Mouse (Mus musculus): ENCODE measurements around the gene Lpgat1. TPM values are rescaled to one million over a fixed set of nuclear protein-coding genes. Genes with fewer than 3 reads are reported as not detected.
A peak's percentile ranks its signal among the peaks of the same experiment; 100 is the strongest.

Gene Lpgat1
- polyA plus RNA-seq, 1 experiment from 2014 or later: 37.2 TPM

DNA sequence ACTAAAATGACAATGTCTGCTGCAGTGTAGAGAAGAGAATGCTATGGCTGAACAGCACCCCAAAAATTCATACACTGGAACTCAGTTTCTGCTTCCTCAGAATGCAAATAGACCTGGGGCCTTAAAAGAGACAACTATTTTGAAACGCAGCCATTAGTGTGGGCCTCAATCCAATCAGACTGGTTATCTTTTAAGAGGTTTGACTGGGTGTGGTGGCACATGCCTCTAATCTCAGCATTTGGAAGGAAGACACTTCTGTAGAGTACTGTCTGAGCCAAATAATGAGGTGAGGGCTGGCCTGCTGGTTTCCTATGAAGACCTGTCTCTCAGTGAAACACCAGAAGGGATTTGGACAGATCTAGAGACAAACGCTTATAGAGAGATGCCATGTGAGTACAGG lies 2.5 kb upstream of the Lpgat1 start:
- Histone ChIP-seq H3K4me3 (replicated peaks) (no peak overlapping the region), H3K36me3 (no peaks in the 10 kb centered on the region), H3K27ac (no peak overlapping the region), H3K9ac (no peak overlapping the region), H3K27me3 (replicated peaks) (no peaks in the 10 kb centered on the region), H3K9me3 (no peaks in the 10 kb centered on the region), H3K4me1 (replicated peaks) (peaks cover 7% of the 10 kb centered on the region; the same call in 1 of the 2 replicates), H3K4me2 (replicated peaks) (no peak overlapping the region)
- ATAC-seq: no peak
- 81% methylated on average over 2 of the region's 2 CpGs for WGBS

DNA sequence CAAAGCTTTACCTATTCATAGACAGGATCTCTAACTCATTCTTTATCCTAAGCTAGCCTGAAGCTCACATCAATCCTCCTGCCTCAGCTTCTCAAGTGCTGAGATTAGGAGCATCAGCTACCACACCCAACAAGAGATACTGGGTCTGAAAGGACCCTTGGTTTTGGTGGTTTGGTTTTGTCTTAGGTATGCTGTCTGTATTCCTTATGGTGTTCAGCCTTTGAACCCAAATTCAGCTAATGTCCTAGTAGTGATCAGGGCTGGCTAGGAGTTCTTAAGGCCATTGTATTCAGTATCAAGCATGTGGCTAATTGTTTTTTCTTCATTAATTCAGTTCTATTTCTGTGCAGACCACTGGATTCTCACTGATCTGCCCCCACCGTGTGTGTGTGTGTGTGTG lies 493 bp upstream of the Lpgat1 start:
- H3K9me3 ChIP-seq: no peaks in the 10 kb centered on the region
- no peak for ATAC-seq
- WGBS: 5% methylated on average over 1 of the region's 1 CpGs

DNA sequence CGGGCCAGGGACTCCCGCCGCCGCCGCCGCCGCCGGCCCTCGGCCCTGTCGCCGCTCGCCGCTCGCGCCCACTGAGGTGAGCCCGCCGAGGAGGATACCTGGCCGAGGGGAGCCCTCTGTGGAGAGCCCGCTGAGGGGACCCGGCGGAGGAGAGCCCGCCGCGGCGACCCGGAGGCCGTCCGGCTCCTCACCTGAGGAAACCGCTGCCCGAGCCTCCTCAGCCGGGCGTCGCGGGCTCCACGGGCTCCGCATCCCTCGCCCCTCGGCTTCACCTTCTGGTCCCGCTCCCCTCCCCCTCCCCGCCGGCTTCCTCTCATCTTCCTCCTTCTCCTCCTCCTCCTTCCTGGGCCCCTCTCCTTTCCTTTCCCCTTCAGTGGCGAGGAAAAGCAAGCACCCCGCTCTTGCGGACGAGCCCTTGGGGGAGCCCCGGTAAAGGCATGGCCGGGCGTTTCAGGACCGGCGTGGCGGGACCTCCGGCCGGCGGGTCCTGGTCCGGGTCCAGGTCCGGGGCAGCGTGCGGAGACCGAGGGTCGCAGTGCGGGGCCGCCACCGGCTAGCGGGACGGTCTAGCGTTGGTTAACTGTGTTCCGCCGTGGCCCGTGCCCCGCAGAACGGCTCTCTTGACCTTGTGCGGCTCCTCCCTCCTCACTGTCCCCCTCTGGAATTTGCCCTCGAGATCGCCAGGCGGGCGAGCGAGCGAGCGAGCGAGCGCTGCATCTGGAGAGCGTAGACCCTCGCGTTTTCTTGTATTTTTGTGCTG lies 1.1 kb downstream of the Lpgat1 start:
- under 1% methylated on average over 56 of the region's 84 CpGs for WGBS
- no peaks in the 10 kb centered on the region for H3K36me3 ChIP-seq
- no peaks in the 10 kb centered on the region for H3K9me3 ChIP-seq
- peak overlapping the region; percentile 94 for H3K27ac ChIP-seq
- peak overlapping the region; percentile 89 for H3K4me2 ChIP-seq (replicated peaks)
- ATAC-seq: peak; percentile 55
- peak overlapping the region; percentile 94 for H3K4me3 ChIP-seq (replicated peaks)
- peak overlapping the region; percentile 79 for H3K9ac ChIP-seq
- H3K4me1 ChIP-seq (replicated peaks): peaks cover 7% of the 10 kb centered on the region; the same call in 1 of the 2 replicates
- no peaks in the 10 kb centered on the region for H3K27me3 ChIP-seq (replicated peaks)

More for the DNA sequence above, 493 bp upstream of the Lpgat1 start:
- H3K4me1 ChIP-seq (replicated peaks): peaks cover 7% of the 10 kb centered on the region; the same call in 1 of the 2 replicates
- H3K36me3 ChIP-seq: no peaks in the 10 kb centered on the region
- H3K27ac ChIP-seq: 0 out of 2 replicates have a peak overlapping the region, but pooled peaks have one; percentile 94
- peak overlapping the region; percentile 94 for H3K4me3 ChIP-seq (replicated peaks)
- H3K9ac ChIP-seq: peak overlapping the region; percentile 79
- H3K4me2 ChIP-seq (replicated peaks): peak overlapping the region; percentile 89
- no peaks in the 10 kb centered on the region for H3K27me3 ChIP-seq (replicated peaks)

DNA sequence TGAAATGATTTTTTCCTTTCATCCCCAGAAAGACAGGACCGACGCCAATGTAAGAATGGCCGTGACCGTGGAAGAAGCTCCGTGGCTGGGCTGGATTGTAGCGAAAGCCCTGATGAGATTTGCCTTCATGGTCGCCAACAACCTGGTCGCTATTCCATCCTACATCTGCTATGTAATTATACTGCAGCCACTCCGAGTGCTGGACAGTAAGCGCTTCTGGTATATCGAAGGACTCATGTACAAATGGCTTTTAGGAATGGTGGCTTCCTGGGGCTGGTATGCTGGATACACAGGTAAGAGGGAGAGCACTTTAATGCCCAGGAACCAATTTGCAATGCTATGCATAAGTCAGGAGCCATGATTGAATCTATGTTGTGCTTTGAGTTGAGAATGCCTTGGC lies 1.7 kb downstream of the Lpgat1 start:
- no peaks in the 10 kb centered on the region for H3K9me3 ChIP-seq
- 11% methylated on average over 11 of the region's 11 CpGs for WGBS
- 0 out of 2 replicates have a peak, but pooled peaks cover 2% of the 10 kb centered on the region for H3K36me3 ChIP-seq
- peak overlapping the region; percentile 79 for H3K9ac ChIP-seq
- ATAC-seq: no peak
- peaks cover 7% of the 10 kb centered on the region; the same call in 1 of the 2 replicates for H3K4me1 ChIP-seq (replicated peaks)
- H3K4me2 ChIP-seq (replicated peaks): peak overlapping the region; percentile 89
- H3K4me3 ChIP-seq (replicated peaks): peak overlapping the region; percentile 94
- H3K27me3 ChIP-seq (replicated peaks): no peaks in the 10 kb centered on the region
- H3K27ac ChIP-seq: 0 out of 2 replicates have a peak overlapping the region, but pooled peaks have one; percentile 94

DNA sequence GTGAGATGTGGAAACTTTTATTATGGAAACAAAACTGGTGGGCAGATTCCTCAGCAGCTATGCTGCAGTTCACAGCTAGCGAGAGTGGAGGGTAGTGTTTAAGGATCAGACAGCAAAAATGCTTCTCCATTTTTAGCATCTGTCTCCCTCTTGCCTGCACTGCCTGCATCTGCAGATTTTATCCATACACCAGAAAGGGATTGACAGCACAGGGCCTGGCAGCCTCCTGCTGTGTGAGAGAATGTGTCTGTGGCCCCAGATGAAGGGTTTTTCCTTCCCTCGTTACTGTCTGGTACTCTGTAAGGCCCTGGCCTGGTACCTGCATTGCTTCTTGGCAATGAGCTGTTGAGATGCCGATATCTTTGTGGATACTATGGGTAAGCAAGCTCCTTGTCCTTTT lies 2.8 kb downstream of the Lpgat1 start:
- Histone ChIP-seq H3K27me3 (replicated peaks) (no peaks in the 10 kb centered on the region), H3K9me3 (no peaks in the 10 kb centered on the region), H3K36me3 (peaks cover 6% of the 10 kb centered on the region; the same call in 1 of the 2 replicates), H3K4me2 (replicated peaks) (no peak overlapping the region), H3K4me1 (replicated peaks) (peaks cover 7% of the 10 kb centered on the region; the same call in 1 of the 2 replicates), H3K4me3 (replicated peaks) (no peak overlapping the region), H3K27ac (no peak overlapping the region), H3K9ac (no peak overlapping the region; the same call in 1 of the 2 replicates)
- no peak for ATAC-seq
- WGBS: 78% methylated on average over 3 of the region's 3 CpGs

DNA sequence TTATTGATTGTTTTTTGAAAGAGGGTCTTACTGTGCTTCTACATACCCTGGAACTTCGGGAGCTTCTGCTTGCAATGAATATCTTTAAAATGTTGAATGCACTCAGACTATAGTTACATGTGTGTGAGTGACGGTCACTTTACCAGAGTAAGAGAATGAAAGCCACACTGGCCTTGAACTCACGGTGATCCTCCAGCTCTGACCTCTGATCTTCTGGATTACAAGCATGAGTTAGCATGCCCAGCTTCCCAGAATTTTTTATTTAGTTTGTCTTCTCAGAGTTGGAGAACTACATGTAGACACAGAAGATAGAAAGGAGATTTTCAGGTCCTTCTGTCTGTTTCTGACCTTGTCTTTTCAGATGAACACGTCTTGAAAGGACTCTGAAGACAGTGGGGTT lies 5.1 kb downstream of the Lpgat1 start:
- Histone ChIP-seq H3K4me2 (replicated peaks) (no peak overlapping the region), H3K36me3 (peaks cover 6% of the 10 kb centered on the region; the same call in 1 of the 2 replicates), H3K4me1 (replicated peaks) (peaks cover 4% of the 10 kb centered on the region; the same call in 1 of the 2 replicates), H3K4me3 (replicated peaks) (no peak overlapping the region), H3K27me3 (replicated peaks) (no peaks in the 10 kb centered on the region), H3K9ac (no peak overlapping the region), H3K27ac (no peak overlapping the region), H3K9me3 (no peaks in the 10 kb centered on the region)
- 87% methylated on average over 4 of the region's 4 CpGs for WGBS
- no peak for ATAC-seq

DNA sequence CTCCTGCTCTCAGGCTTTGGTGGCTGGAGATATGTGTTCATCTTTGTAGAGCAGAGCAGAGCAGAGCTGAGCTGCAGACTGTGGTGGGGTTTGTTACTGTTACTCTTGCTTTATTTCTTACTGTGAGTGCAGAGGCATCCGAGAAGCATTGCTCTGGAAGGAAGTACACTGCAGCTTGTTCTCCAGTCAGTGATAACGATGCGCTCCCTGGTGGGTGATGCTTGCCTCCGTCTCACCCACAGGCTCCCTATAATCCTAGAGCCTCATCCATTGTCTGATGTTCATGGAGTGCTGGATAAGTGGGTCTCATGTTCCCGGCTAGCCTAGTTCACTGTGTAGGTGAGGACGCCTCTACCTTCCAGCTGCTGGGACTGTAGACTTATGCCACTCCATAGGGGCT lies 6.0 kb downstream of the Lpgat1 start:
- no peak overlapping the region for H3K4me2 ChIP-seq (replicated peaks)
- H3K9ac ChIP-seq: no peak overlapping the region
- H3K27ac ChIP-seq: no peak overlapping the region
- no peaks in the 10 kb centered on the region for H3K27me3 ChIP-seq (replicated peaks)
- H3K4me1 ChIP-seq (replicated peaks): peaks cover 4% of the 10 kb centered on the region; the same call in 1 of the 2 replicates
- no peak overlapping the region for H3K4me3 ChIP-seq (replicated peaks)
- ATAC-seq: no peak
- no peaks in the 10 kb centered on the region for H3K9me3 ChIP-seq
- H3K36me3 ChIP-seq: peaks cover 6% of the 10 kb centered on the region; the same call in 1 of the 2 replicates
- WGBS: 84% methylated on average over 6 of the region's 6 CpGs

DNA sequence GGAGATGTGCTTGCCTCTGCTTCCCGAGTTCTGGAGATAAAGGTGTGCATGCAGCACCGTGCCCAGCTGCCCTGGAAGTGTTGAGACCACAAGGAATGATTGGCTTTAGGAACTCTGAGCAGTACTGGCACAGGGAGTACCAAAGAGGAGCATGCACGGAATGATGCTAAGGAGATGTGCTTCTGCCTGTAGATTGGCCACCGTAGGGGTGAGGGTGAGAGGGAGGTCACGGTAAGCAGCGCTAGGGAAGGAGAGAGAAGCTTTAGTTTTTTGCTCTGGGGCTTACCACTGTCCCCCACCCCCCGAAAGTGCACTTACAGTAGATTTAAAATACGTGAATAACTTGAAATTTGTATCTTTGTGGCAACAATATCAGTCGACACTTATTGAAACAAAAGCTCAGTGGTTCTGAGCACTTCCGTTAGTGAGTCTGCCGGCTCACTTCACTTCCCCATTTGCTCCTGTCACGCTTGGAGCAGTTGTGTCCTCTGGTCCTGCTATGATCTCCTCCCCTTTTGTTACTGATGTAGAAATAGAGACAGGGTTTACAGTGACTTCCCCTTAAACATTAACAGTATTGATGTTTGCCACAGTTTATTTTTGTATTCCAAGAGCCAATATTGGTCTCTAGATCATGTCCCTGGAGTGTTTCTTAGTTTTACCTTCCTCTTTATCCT lies 6.9 kb downstream of the Lpgat1 start:
- no peak overlapping the region for H3K4me3 ChIP-seq (replicated peaks)
- peaks cover 6% of the 10 kb centered on the region; the same call in 1 of the 2 replicates for H3K36me3 ChIP-seq
- no peak overlapping the region for H3K9ac ChIP-seq
- peaks cover under 1% of the 10 kb centered on the region; the same call in 1 of the 2 replicates for H3K4me1 ChIP-seq (replicated peaks)
- no peaks in the 10 kb centered on the region for H3K27me3 ChIP-seq (replicated peaks)
- 82% methylated on average over 12 of the region's 12 CpGs for WGBS
- no peak overlapping the region for H3K27ac ChIP-seq
- H3K4me2 ChIP-seq (replicated peaks): no peak overlapping the region
- no peak for ATAC-seq
- no peaks in the 10 kb centered on the region for H3K9me3 ChIP-seq

DNA sequence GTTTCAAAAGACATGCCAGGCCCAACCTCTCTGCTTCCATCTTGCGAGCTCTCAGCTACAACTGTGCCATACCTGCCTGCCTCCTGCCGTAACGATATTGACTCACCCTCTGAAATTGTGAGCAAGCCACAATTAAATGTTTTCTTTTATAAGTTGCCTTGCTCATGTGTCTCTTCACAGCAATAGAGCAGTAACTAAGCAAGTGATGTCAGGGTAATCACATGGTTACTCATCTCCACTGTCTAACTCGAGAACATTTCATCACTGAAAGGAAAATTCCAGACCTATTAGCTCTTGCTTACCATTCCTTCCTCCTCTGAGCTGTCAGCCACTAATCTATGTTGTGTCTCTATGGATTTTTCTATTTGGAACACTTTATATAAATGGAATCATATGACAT lies 15.0 kb downstream of the Lpgat1 start:
- H3K27me3 ChIP-seq (replicated peaks): no peaks in the 10 kb centered on the region
- 92% methylated on average over 4 of the region's 4 CpGs for WGBS
- no peak overlapping the region for H3K4me3 ChIP-seq (replicated peaks)
- no peak overlapping the region for H3K4me2 ChIP-seq (replicated peaks)
- no peaks in the 10 kb centered on the region for H3K36me3 ChIP-seq
- no peak overlapping the region for H3K9ac ChIP-seq
- no peaks in the 10 kb centered on the region for H3K4me1 ChIP-seq (replicated peaks)
- H3K27ac ChIP-seq: no peak overlapping the region
- H3K9me3 ChIP-seq: no peaks in the 10 kb centered on the region
- ATAC-seq: no peak

DNA sequence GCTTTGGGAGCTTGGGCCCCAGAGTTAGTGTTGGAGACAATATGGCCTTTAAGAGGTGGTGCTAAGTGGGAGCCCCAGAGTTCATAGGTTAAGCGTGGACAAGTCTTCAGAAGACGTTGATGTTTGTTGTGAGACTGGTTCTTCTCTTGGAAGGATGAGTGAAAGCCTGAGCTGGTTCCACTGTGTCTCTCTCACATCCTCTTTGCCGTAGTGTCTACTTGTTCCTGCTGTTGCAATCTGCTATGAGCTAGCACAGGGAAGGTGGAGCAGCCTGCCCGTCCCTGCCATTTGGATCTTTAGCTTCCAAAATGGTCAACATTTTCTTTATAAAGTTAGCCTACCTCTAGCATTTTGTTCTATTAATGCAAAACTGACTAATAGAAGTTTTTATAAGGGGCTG lies 16.2 kb downstream of the Lpgat1 start:
- 91% methylated on average over 4 of the region's 4 CpGs for WGBS
- no peaks in the 10 kb centered on the region for H3K4me1 ChIP-seq (replicated peaks)
- no peaks in the 10 kb centered on the region for H3K9me3 ChIP-seq
- no peak overlapping the region for H3K9ac ChIP-seq
- no peak for ATAC-seq
- no peaks in the 10 kb centered on the region for H3K36me3 ChIP-seq
- no peak overlapping the region for H3K4me3 ChIP-seq (replicated peaks)
- H3K27me3 ChIP-seq (replicated peaks): no peaks in the 10 kb centered on the region
- H3K4me2 ChIP-seq (replicated peaks): no peak overlapping the region
- no peak overlapping the region for H3K27ac ChIP-seq

DNA sequence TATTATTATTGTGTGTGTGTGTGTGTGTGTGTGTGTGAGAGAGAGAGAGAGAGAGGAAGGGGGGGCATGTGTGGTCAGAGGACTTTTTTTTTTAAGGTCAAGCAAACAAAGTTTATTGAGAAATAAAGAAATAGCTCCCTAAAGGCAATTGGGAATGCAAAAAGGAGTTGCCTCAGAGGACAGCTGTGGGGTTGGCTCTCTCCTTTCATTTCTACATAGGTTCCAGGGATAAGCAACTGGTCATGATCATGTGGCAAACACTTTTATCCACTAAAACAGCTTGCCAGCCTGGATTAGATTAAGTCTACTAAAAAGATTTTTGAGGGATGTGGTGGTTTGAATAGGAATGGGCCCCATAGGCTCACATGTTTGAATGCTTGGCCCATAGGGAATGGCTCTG lies 18.8 kb downstream of the Lpgat1 start:
- Histone ChIP-seq H3K27ac (no peak overlapping the region), H3K9me3 (no peaks in the 10 kb centered on the region), H3K9ac (no peak overlapping the region), H3K27me3 (replicated peaks) (no peaks in the 10 kb centered on the region), H3K4me2 (replicated peaks) (no peak overlapping the region), H3K4me1 (replicated peaks) (peaks cover 2% of the 10 kb centered on the region; the same call in 1 of the 2 replicates), H3K36me3 (no peaks in the 10 kb centered on the region), H3K4me3 (replicated peaks) (no peak overlapping the region)
- no peak for ATAC-seq

DNA sequence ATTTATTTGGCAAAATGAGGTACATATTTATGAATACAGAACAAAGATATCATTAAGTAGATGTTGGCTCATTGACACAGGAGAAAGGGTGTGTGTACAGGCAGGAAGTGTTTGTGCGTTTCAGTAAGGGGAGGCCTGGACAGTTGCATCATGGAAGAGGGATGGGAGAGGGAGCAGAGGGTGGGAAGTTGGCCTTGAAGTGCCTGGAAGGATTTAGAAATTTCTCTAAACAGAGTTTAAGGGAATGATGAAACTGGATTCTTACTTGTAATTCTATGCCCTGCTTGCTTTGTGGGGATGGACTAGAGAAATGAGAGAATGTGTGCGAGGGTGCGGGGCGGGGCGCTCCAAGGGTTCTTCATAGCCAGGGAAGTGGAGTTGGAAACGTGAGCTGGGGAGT lies 20.2 kb downstream of the Lpgat1 start:
- no peak overlapping the region for H3K27ac ChIP-seq
- H3K36me3 ChIP-seq: no peaks in the 10 kb centered on the region
- H3K9me3 ChIP-seq: no peaks in the 10 kb centered on the region
- 80% methylated on average over 6 of the region's 6 CpGs for WGBS
- no peak overlapping the region for H3K4me2 ChIP-seq (replicated peaks)
- ATAC-seq: no peak
- H3K27me3 ChIP-seq (replicated peaks): no peaks in the 10 kb centered on the region
- no peak overlapping the region for H3K9ac ChIP-seq
- H3K4me3 ChIP-seq (replicated peaks): no peak overlapping the region
- H3K4me1 ChIP-seq (replicated peaks): peaks cover 4% of the 10 kb centered on the region; the same call in 1 of the 2 replicates

Measured in intestine, embryonic 15.5 days (tissue).